2 mouse cellular contexts compared by ENCODE assay signal in the genomic region with DNA sequence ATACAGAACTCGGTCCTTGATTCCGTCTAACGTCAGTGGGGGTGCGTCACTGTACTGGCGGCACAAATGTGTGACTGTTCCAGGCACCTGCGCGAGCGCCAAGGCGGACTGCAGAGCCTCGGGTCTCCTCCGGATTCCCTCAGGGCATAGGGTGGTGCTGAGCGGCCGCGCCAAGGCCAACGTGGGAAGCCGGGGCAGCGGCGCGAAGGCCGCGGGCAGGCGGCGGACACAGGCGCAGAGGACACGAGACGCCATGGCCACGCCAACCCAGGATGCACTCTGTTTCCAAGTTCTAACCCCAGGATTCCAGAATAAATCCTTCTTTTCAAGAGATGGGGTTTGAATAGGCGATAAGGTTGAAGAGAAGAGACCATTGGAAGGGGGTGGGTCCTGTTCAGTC. TPM values are rescaled to one million over a fixed set of nuclear protein-coding genes. Genes with fewer than 3 reads are reported as not detected.
"Had no signal": no experiment of that assay in that cellular context is flagged by ENCODE, and none has a peak within 500 bp of the region (broad histone marks: within the 10 kb centered on the region; RNA-seq: fewer than 3 reads in every experiment).

No protein-coding gene starts in this region.

RNA-seq across cellular contexts. Expression of a gene that starts 23.7 kb away (rescaled TPM):
- total RNA-seq: common myeloid progenitor, adult 5-6 weeks; gastrocnemius, adult 18-20 months had no signal
